Mouse (Mus musculus) liver, embryonic 14.5 days (tissue): ENCODE measurements around the gene Erbb3.

Source experiments
- CTCF ChIP-seq: IDR thresholded peaks from 2 replicates; pipeline ENCODE4 v1.5.1; 2016; ENCODE audit warnings: antibody characterized with exemption, low read depth, control low read depth
- EP300 ChIP-seq: IDR thresholded peaks from 2 replicates; pipeline ENCODE4 v1.6.1; 2016; ENCODE audit warnings: antibody characterized with exemption, low read depth

GRCm38 (mm10) chr10:128612433-128613153 lies 23.1 kb upstream of the Erbb3 start:
- TF ChIP-seq CTCF (peak; percentile 91), EP300 (no peak)
